Mouse (Mus musculus): ENCODE measurements around the gene Fbxl8.

DNA sequence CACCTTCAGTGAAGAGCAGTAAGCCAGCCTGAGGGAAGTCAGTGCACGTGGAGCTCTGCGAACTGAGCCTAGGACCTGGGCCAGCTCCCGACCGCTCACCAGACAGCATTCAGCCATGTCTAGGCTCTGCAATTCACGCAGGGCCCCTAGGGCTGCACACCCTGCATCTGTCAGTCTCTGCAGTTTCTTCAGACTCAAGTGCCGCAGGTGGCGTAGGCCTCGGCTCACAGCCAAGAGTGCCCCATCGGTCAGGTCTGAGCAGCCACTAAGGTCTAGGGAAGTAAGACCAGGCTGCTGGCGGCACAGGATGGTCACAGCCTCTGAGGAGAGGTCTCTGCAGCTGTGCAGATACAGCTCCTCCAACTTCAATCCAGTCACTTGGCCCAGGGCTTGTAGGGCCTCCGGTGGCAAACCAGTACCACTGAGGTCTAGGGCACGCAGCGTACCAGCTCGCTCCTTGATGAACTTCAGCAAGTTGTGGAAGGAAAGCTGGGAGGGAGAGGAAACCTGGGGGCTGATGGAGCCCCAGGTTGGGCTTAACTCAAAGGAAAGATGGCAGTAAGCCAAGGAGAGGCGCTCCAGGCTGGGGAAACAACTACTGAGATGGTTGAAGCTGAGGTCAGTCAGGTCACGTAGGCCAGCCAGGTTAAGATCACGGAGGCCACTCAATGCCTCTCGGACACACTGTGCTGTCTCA is 50.8 kb downstream of the Fbxl8 start:
- no peak for TF ChIP-seq POLR2A (IDR thresholded peaks at IDR 0.05; ENCODE audit: borderline replicate concordance, control insufficient read depth, low read depth, low read length)
- no peak for TF ChIP-seq CTCF (IDR thresholded peaks at IDR 0.05; ENCODE audit: control insufficient read depth, insufficient read depth, low read length)
